Mouse (Mus musculus): ENCODE measurements at regions not wholly inside any gene's neighbourhood (a gene's known extent, or its start where the extent isn't known, plus 50 kb on each side); places are given as distances from the start of the nearest gene placed in this dataset.

DNA sequence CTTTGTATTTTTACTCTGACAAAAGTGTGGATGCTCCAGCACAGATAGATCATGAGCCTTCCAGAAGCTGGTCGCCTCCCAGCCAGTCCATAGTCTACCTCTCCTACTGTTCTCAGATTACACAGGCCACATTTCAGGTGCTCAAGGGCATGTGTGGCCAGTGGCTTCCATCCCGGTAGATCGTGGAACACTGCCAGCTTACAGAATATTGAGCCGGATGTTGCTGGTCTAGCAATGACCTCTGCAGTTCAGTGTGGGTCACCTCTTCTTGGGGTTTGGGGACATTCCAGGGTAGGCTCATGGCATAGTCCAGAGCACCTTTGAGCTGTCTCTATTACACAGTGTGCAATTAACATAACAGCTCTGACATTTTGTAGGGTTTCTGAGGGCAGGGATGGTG, 342.2 kb downstream of the 3100002H09Rik start:
- 73% methylated on average over 4 of the region's 4 CpGs for WGBS
- Histone ChIP-seq H3K36me3 (ENCODE audit: insufficient read depth, low read length) (no peaks in the 10 kb centered on the region), H3K27me3 (ENCODE audit: insufficient read depth, low read length) (no peaks in the 10 kb centered on the region), H3K4me1 (ENCODE audit: insufficient read depth, low read length) (0 out of 2 replicates have a peak, but pooled peaks cover 4% of the 10 kb centered on the region), H3K4me3 (ENCODE audit: low read length) (no peak overlapping the region), H3K9ac (replicated peaks; ENCODE audit: low read length) (no peak overlapping the region), H3K27ac (no peak overlapping the region), H3K4me2 (ENCODE audit: low read depth, low read length) (no peak overlapping the region), H3K9me3 (ENCODE audit: low read length) (no peaks in the 10 kb centered on the region)
- DNase-seq (ENCODE audit: low spot score) (no peak), ATAC-seq (no peak)
- TF ChIP-seq CTCF (IDR thresholded peaks at IDR 0.05; ENCODE audit: low read depth) = no peak

DNA sequence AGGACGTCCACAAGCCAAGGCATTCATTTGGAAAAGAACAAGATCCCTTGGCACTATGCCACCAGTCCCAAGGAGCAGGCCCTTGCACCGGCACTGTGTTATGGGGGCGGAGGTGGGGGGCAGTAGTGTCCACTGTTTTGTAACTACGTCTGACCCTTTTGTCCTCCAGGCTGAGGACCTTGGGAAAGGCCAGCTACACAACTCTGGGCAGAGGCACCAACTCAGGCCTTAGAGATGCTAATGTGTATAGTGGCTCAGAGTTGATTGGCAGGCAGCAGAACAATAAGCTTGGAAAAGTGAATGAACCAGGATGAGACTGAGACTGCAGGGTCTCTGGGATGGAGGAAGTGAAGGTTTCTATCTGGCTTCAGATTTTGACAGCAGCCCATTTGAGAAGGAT, 344.0 kb downstream of the 3100002H09Rik start:
- no peaks in the 10 kb centered on the region for H3K36me3 ChIP-seq (ENCODE audit: insufficient read depth, low read length)
- no peak overlapping the region for H3K4me3 ChIP-seq (ENCODE audit: low read length)
- no peak overlapping the region for H3K9ac ChIP-seq (replicated peaks; ENCODE audit: low read length)
- H3K27me3 ChIP-seq (ENCODE audit: insufficient read depth, low read length) = no peaks in the 10 kb centered on the region
- no peaks in the 10 kb centered on the region for H3K9me3 ChIP-seq (ENCODE audit: low read length)
- ATAC-seq = peak; percentile 72
- DNase-seq (ENCODE audit: low spot score) = peak; percentile 56
- no peak overlapping the region for H3K27ac ChIP-seq
- 21% methylated on average over 4 of the region's 4 CpGs for WGBS
- 0 out of 2 replicates have a peak, but pooled peaks cover 4% of the 10 kb centered on the region for H3K4me1 ChIP-seq (ENCODE audit: insufficient read depth, low read length)
- no peak overlapping the region for H3K4me2 ChIP-seq (ENCODE audit: low read depth, low read length)
- no peak for TF ChIP-seq CTCF (IDR thresholded peaks at IDR 0.05; ENCODE audit: low read depth)

DNA sequence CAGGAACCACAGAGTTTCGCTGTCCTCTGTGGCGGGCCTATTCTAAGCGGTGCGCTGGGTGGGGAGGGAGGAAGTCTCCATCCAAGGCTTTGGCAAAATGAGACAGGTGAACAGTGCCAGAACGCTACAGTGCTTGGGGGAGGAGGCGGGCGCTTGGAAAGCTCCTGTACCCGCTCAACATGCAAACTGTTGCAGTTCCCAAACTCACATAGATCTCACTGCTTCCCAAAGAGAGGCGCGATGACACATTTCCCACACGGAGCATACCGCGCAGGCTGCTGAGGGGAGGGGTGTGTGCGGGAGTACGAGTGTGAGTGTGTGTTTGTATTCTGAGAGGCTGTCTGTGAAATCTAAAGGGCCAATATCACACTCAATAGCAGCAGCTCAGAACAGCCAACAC, 345.1 kb downstream of the 3100002H09Rik start:
- ATAC-seq (no peak), DNase-seq (ENCODE audit: low spot score) (peak; percentile 7)
- Histone ChIP-seq H3K9me3 (ENCODE audit: low read length) (0 out of 2 replicates have a peak, but pooled peaks cover 2% of the 10 kb centered on the region), H3K4me1 (ENCODE audit: insufficient read depth, low read length) (0 out of 2 replicates have a peak, but pooled peaks cover 4% of the 10 kb centered on the region), H3K27ac (no peak overlapping the region), H3K4me2 (ENCODE audit: low read depth, low read length) (no peak overlapping the region), H3K36me3 (ENCODE audit: insufficient read depth, low read length) (no peaks in the 10 kb centered on the region), H3K9ac (replicated peaks; ENCODE audit: low read length) (no peak overlapping the region), H3K4me3 (ENCODE audit: low read length) (no peak overlapping the region), H3K27me3 (ENCODE audit: insufficient read depth, low read length) (no peaks in the 10 kb centered on the region)
- WGBS = 66% methylated on average over 15 of the region's 15 CpGs
- TF ChIP-seq CTCF (IDR thresholded peaks at IDR 0.05; ENCODE audit: low read depth) = no peak

DNA sequence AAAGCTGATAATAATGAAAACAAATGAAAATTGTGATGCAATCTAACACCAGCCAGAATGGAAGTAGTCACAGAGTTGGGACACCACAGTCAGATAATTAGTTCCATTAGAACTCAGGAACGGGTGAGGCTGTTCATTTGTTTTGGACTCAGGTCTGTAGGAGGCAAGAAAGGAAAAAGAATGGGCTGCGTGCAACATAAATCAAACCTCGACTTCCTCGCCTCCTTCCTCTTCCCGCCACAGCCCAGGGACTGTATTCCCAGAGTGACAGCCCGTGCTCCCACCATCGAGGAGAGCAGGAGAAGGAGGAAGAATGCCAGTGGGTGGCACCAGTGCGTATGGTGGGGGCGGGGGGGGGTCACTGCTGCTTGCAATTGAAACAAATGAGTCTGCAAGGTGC, 339.2 kb upstream of the 4930535I16Rik start:
- H3K36me3 ChIP-seq (ENCODE audit: insufficient read depth, low read length) = no peaks in the 10 kb centered on the region
- H3K27ac ChIP-seq = no peak overlapping the region
- H3K27me3 ChIP-seq (ENCODE audit: insufficient read depth, low read length) = no peaks in the 10 kb centered on the region
- H3K4me1 ChIP-seq (ENCODE audit: insufficient read depth, low read length) = peaks cover 10% of the 10 kb centered on the region; the same call in 1 of the 2 replicates
- 0 out of 2 replicates have a peak, but pooled peaks cover 2% of the 10 kb centered on the region for H3K9me3 ChIP-seq (ENCODE audit: low read length)
- DNase-seq (ENCODE audit: low spot score) = no peak
- H3K4me2 ChIP-seq (ENCODE audit: low read depth, low read length) = no peak overlapping the region
- no peak overlapping the region for H3K4me3 ChIP-seq (ENCODE audit: low read length)
- no peak overlapping the region for H3K9ac ChIP-seq (replicated peaks; ENCODE audit: low read length)
- no peak for ATAC-seq
- TF ChIP-seq CTCF (IDR thresholded peaks at IDR 0.05; ENCODE audit: low read depth) = no peak
- WGBS = 29% methylated on average over 9 of the region's 9 CpGs

DNA sequence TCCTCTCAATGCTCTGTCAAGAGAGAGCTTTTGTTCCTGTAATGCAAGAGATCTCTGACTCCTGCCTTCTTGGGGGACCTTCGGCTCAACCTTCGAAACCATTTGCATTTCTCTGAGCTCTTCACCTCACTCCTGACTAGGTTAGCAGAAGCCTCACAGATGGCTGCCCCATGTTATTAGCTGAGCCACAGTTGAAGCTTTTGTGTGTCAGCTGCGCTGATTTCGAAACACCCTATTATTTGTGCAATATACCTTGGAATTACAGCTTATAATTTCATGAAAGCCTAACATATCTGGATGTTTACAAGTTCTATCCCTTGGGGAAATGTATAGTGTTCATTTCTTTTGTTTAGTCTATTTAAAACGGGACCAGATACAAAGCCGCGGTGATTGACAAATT, 338.7 kb upstream of the 4930535I16Rik start:
- DNase-seq (ENCODE audit: low spot score) (no peak), ATAC-seq (no peak)
- 65% methylated on average over 7 of the region's 7 CpGs for WGBS

DNA sequence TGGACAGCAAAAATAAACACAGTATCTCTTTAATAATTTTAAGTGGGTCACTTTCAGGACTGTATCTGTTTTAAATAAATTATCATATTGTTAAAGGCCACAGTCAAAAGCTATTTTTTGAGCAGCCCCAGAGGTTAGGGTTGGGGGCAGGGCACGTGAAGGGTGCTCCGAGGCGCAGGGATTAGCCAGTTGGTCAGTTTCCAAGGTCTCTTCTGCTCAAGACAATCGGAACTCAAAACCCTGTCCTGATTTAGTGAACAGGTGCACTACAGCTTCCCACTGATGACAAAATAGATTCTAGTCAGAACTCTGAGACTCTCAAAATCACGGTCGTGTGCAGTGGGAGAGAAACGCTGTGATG, 337.3 kb upstream of the 4930535I16Rik start:
- H3K9ac ChIP-seq (replicated peaks; ENCODE audit: low read length) = no peak overlapping the region
- no peak overlapping the region for H3K27ac ChIP-seq
- H3K4me2 ChIP-seq (ENCODE audit: low read depth, low read length) = peak overlapping the region; percentile 38
- WGBS = 27% methylated on average over 7 of the region's 7 CpGs
- H3K27me3 ChIP-seq (ENCODE audit: insufficient read depth, low read length) = no peaks in the 10 kb centered on the region
- TF ChIP-seq CTCF (IDR thresholded peaks at IDR 0.05; ENCODE audit: low read depth) = no peak
- no peaks in the 10 kb centered on the region for H3K36me3 ChIP-seq (ENCODE audit: insufficient read depth, low read length)
- H3K4me3 ChIP-seq (ENCODE audit: low read length) = no peak overlapping the region
- H3K9me3 ChIP-seq (ENCODE audit: low read length) = no peaks in the 10 kb centered on the region
- DNase-seq (ENCODE audit: low spot score) (no peak), ATAC-seq (0 out of 2 replicates have a peak, but pooled peaks have one; percentile 12)
- peaks cover 10% of the 10 kb centered on the region; the same call in 1 of the 2 replicates for H3K4me1 ChIP-seq (ENCODE audit: insufficient read depth, low read length)

More for the DNA sequence above, 338.7 kb upstream of the 4930535I16Rik start:
- Histone ChIP-seq H3K9ac (replicated peaks; ENCODE audit: low read length) (no peak overlapping the region), H3K4me3 (ENCODE audit: low read length) (no peak overlapping the region), H3K27ac (no peak overlapping the region), H3K9me3 (ENCODE audit: low read length) (0 out of 2 replicates have a peak, but pooled peaks cover 2% of the 10 kb centered on the region), H3K4me2 (ENCODE audit: low read depth, low read length) (no peak overlapping the region), H3K36me3 (ENCODE audit: insufficient read depth, low read length) (no peaks in the 10 kb centered on the region), H3K4me1 (ENCODE audit: insufficient read depth, low read length) (peaks cover 10% of the 10 kb centered on the region; the same call in 1 of the 2 replicates), H3K27me3 (ENCODE audit: insufficient read depth, low read length) (no peaks in the 10 kb centered on the region)
- TF ChIP-seq CTCF (IDR thresholded peaks at IDR 0.05; ENCODE audit: low read depth) = no peak

DNA sequence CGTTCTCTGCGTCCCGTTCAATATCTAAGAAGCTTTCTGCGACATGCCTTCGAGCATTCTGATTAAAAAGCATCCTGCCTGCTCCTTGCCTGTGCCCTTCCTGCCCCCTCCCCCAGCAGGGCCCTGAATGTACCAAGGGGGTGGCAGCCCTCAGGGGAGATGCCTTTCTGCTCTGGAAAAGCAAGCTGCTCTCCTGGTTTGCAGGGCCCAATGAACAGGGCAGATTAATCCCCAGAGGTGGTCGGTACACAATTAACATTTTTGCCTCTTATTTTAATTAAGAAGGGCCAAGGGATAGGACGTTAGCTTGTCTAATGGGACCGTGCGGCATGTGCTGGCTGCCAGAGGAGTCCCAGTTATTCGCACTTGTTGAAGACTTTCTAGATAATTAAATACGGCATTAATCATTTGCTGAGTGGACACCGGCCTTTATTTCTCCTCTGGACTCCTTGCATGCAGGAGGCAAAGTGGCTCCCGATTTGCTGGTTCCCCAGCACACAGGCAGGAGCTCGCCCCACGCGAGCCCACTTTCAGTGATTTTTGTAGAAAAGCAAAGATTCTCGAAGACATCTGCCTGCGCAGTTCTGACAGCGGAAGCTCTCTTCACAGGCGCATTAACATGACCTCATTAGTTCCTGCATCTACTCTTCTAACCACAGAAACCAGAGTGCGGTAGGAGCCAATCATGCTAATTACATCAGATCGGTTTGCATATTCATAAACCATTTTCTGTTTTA, 336.8 kb upstream of the 4930535I16Rik start:
- 19% methylated on average over 22 of the region's 22 CpGs for WGBS
- ATAC-seq = peak; percentile 59; the same call in 1 of the 2 replicates
- no peaks in the 10 kb centered on the region for H3K27me3 ChIP-seq (ENCODE audit: insufficient read depth, low read length)

More for the DNA sequence above, 336.8 kb upstream of the 4930535I16Rik start:
- DNase-seq (ENCODE audit: low spot score) = peak; percentile 44
- no peak for TF ChIP-seq CTCF (IDR thresholded peaks at IDR 0.05; ENCODE audit: low read depth)
- H3K27ac ChIP-seq = no peak overlapping the region
- no peaks in the 10 kb centered on the region for H3K9me3 ChIP-seq (ENCODE audit: low read length)
- no peaks in the 10 kb centered on the region for H3K36me3 ChIP-seq (ENCODE audit: insufficient read depth, low read length)
- peaks cover 10% of the 10 kb centered on the region; the same call in 1 of the 2 replicates for H3K4me1 ChIP-seq (ENCODE audit: insufficient read depth, low read length)
- H3K9ac ChIP-seq (replicated peaks; ENCODE audit: low read length) = no peak overlapping the region
- 0 out of 2 replicates have a peak overlapping the region, but pooled peaks have one; percentile 8 for H3K4me3 ChIP-seq (ENCODE audit: low read length)
- peak overlapping the region; percentile 38 for H3K4me2 ChIP-seq (ENCODE audit: low read depth, low read length)
